Mouse (Mus musculus) intestine, embryonic 15.5 days (tissue): ENCODE measurements around the gene Ndnf. TPM values are rescaled to one million over a fixed set of nuclear protein-coding genes. Genes with fewer than 3 reads are reported as not detected.

Source experiments
- ATAC-seq: fragments of 200-750 bp; cut with Nextera tagmentation; 2 replicates; pipeline ENCODE4 v1.8.0; 2017; ENCODE audit warnings: moderate TSS enrichment, moderate library complexity
- H3K27ac ChIP-seq: fragments of 300-500 bp; sonication (generic); 2 replicates; pipeline ENCODE4 v1.5.1; 2015; ENCODE audit warnings: mild to moderate bottlenecking, inconsistent platforms
- H3K27me3 ChIP-seq: fragments of 300-500 bp; sonication (generic); replicated peaks from 2 replicates; pipeline ENCODE4 v1.6.1; 2015; ENCODE audit warnings: inconsistent platforms
- H3K36me3 ChIP-seq: fragments of 300-500 bp; sonication (generic); 2 replicates; pipeline ENCODE4 v1.6.1; 2015; ENCODE audit warnings: inconsistent platforms
- H3K4me1 ChIP-seq: fragments of 300-500 bp; sonication (generic); replicated peaks from 2 replicates; pipeline ENCODE4 v1.6.1; 2015; ENCODE audit warnings: inconsistent platforms
- H3K4me2 ChIP-seq: fragments of 300-500 bp; sonication (generic); replicated peaks from 2 replicates; pipeline ENCODE4 v1.6.1; 2015; ENCODE audit warnings: mild to moderate bottlenecking, inconsistent platforms
- H3K4me3 ChIP-seq: fragments of 300-500 bp; sonication (generic); replicated peaks from 2 replicates; pipeline ENCODE4 v1.5.1; 2015; ENCODE audit warnings: inconsistent platforms
- H3K9ac ChIP-seq: fragments of 300-500 bp; sonication (generic); 2 replicates; pipeline ENCODE4 v1.6.1; 2015; ENCODE audit warnings: inconsistent platforms
- H3K9me3 ChIP-seq: fragments of 300-500 bp; sonication (generic); 2 replicates; pipeline ENCODE4 v1.6.1; 2016; ENCODE audit warnings: inconsistent platforms
- WGBS: fragments of 180-500 bp; shearing (Covaris S2); methylation state at CpG from one replicate; pipeline ENCODE4 v1.1.7; 2015; 5-methylcytosine and 5-hydroxymethylcytosine counted together
- polyA plus RNA-seq: library from polyadenylated mRNA; unstranded; fragments of >200 nt; fragmentation: Nextera tagmentation; extraction: Ambion mirVana; gene quantifications from 2 replicates; pipeline ENCODE4 v1.2.1, GENCODE M21; 2015

The Ndnf gene
- polyA plus RNA-seq: 1.5 and 1.7 TPM in 2 replicates

- peak within 1 kb of the TSS; percentile 89 for H3K4me2 ChIP-seq
- H3K4me1 ChIP-seq: peaks cover 9% of the 10 kb centered on the region; the same call in 1 of the 2 replicates
- peak within 1 kb of the TSS; percentile 43 for H3K9ac ChIP-seq
- peak within 1 kb of the TSS; percentile 49 for H3K4me3 ChIP-seq
- H3K27ac ChIP-seq: no peak within 1 kb of the TSS
- H3K27me3 ChIP-seq: peaks cover 13% of the 10 kb centered on the region
- no peaks in the 10 kb centered on the region for H3K36me3 ChIP-seq
- no peaks in the 10 kb centered on the region for H3K9me3 ChIP-seq
- WGBS: under 1% methylated on average over 37 of the region's 45 CpGs
- peak; percentile 91 for ATAC-seq
These were observed at the start of gene Ndnf for GRCm38 (mm10) chr6:65671451-65671850. TSS of gene Ndnf (plus strand) at chr6:65671590.

GRCm38 (mm10) chr6:65623016-65623715 is 48.2 kb upstream of the Ndnf start:
- Histone ChIP-seq H3K4me3 (no peak overlapping the region), H3K36me3 (no peaks in the 10 kb centered on the region), H3K9ac (no peak overlapping the region), H3K9me3 (no peaks in the 10 kb centered on the region), H3K4me2 (no peak overlapping the region), H3K4me1 (no peaks in the 10 kb centered on the region), H3K27ac (no peak overlapping the region), H3K27me3 (no peaks in the 10 kb centered on the region)
- WGBS: 73% methylated on average over 3 of the region's 3 CpGs
- ATAC-seq: no peak

- Histone ChIP-seq H3K27me3 (no peaks in the 10 kb centered on the region), H3K36me3 (no peaks in the 10 kb centered on the region), H3K4me3 (no peak overlapping the region), H3K27ac (no peak overlapping the region), H3K9me3 (no peaks in the 10 kb centered on the region), H3K4me1 (no peaks in the 10 kb centered on the region), H3K9ac (no peak overlapping the region), H3K4me2 (no peak overlapping the region)
- WGBS: 69% methylated on average over 2 of the region's 2 CpGs
- peak; percentile 78 for ATAC-seq
These were observed 40.8 kb upstream of the Ndnf start for GRCm38 (mm10) chr6:65630578-65630977.

- 62% methylated on average over 5 of the region's 5 CpGs for WGBS
- no peaks in the 10 kb centered on the region for H3K9me3 ChIP-seq
- H3K27me3 ChIP-seq: no peaks in the 10 kb centered on the region
- H3K36me3 ChIP-seq: no peaks in the 10 kb centered on the region
- no peak overlapping the region for H3K9ac ChIP-seq
- no peak overlapping the region for H3K4me3 ChIP-seq
- no peak for ATAC-seq
- H3K27ac ChIP-seq: no peak overlapping the region
- no peak overlapping the region for H3K4me2 ChIP-seq
- no peaks in the 10 kb centered on the region for H3K4me1 ChIP-seq
These were observed 39.2 kb upstream of the Ndnf start for GRCm38 (mm10) chr6:65632184-65632583.

- no peaks in the 10 kb centered on the region for H3K9me3 ChIP-seq
These were observed 29.0 kb upstream of the Ndnf start for GRCm38 (mm10) chr6:65642431-65642830.

GRCm38 (mm10) chr6:65644110-65644509 is 27.3 kb upstream of the Ndnf start:
- ATAC-seq: no peak
- whole genome bisulfite sequencing: 74% methylated on average over 4 of the region's 4 CpGs

More at GRCm38 (mm10) chr6:65642431-65642830, 29.0 kb upstream of the Ndnf start:
- H3K36me3 ChIP-seq: no peaks in the 10 kb centered on the region
- no peak overlapping the region for H3K9ac ChIP-seq
- no peak for ATAC-seq
- no peak overlapping the region for H3K4me3 ChIP-seq
- no peak overlapping the region for H3K27ac ChIP-seq
- no peaks in the 10 kb centered on the region for H3K4me1 ChIP-seq
- no peaks in the 10 kb centered on the region for H3K27me3 ChIP-seq
- no peak overlapping the region for H3K4me2 ChIP-seq

GRCm38 (mm10) chr6:65646408-65646807 is 25.0 kb upstream of the Ndnf start:
- H3K4me2 ChIP-seq: no peak overlapping the region
- H3K9me3 ChIP-seq: no peaks in the 10 kb centered on the region
- H3K9ac ChIP-seq: no peak overlapping the region
- no peak for ATAC-seq
- H3K36me3 ChIP-seq: no peaks in the 10 kb centered on the region
- H3K27me3 ChIP-seq: no peaks in the 10 kb centered on the region
- no peak overlapping the region for H3K27ac ChIP-seq
- no peak overlapping the region for H3K4me3 ChIP-seq
- H3K4me1 ChIP-seq: no peaks in the 10 kb centered on the region
- WGBS: 77% methylated on average over 3 of the region's 3 CpGs

More at GRCm38 (mm10) chr6:65644110-65644509, 27.3 kb upstream of the Ndnf start:
- H3K4me1 ChIP-seq: no peaks in the 10 kb centered on the region
- H3K36me3 ChIP-seq: no peaks in the 10 kb centered on the region
- no peaks in the 10 kb centered on the region for H3K9me3 ChIP-seq
- no peak overlapping the region for H3K4me2 ChIP-seq
- H3K27me3 ChIP-seq: no peaks in the 10 kb centered on the region
- no peak overlapping the region for H3K4me3 ChIP-seq
- H3K27ac ChIP-seq: no peak overlapping the region
- no peak overlapping the region for H3K9ac ChIP-seq

GRCm38 (mm10) chr6:65647731-65648130 is 23.7 kb upstream of the Ndnf start:
- Histone ChIP-seq H3K9me3 (no peaks in the 10 kb centered on the region), H3K36me3 (no peaks in the 10 kb centered on the region), H3K27me3 (no peaks in the 10 kb centered on the region), H3K27ac (no peak overlapping the region), H3K9ac (no peak overlapping the region), H3K4me3 (no peak overlapping the region), H3K4me2 (no peak overlapping the region), H3K4me1 (no peaks in the 10 kb centered on the region)
- 85% methylated on average over 6 of the region's 6 CpGs for WGBS
- ATAC-seq: no peak

- no peak for ATAC-seq
- no peaks in the 10 kb centered on the region for H3K4me1 ChIP-seq
- no peaks in the 10 kb centered on the region for H3K27me3 ChIP-seq
- 28% methylated on average over 4 of the region's 4 CpGs for WGBS
- H3K36me3 ChIP-seq: no peaks in the 10 kb centered on the region
- no peak overlapping the region for H3K4me3 ChIP-seq
- no peak overlapping the region for H3K4me2 ChIP-seq
- no peak overlapping the region for H3K9ac ChIP-seq
- H3K9me3 ChIP-seq: no peaks in the 10 kb centered on the region
- H3K27ac ChIP-seq: no peak overlapping the region
These were observed 20.0 kb upstream of the Ndnf start for GRCm38 (mm10) chr6:65651376-65651775.

- Histone ChIP-seq H3K9me3 (no peaks in the 10 kb centered on the region), H3K27me3 (no peaks in the 10 kb centered on the region), H3K27ac (no peak overlapping the region), H3K4me1 (no peaks in the 10 kb centered on the region), H3K4me3 (no peak overlapping the region), H3K9ac (no peak overlapping the region), H3K4me2 (no peak overlapping the region), H3K36me3 (no peaks in the 10 kb centered on the region)
- 63% methylated on average over 4 of the region's 4 CpGs for WGBS
- ATAC-seq: no peak
These were observed 10.1 kb upstream of the Ndnf start for GRCm38 (mm10) chr6:65661272-65661671.

- WGBS: 64% methylated on average over 2 of the region's 2 CpGs
- Histone ChIP-seq H3K9me3 (no peaks in the 10 kb centered on the region), H3K27me3 (no peaks in the 10 kb centered on the region), H3K4me1 (no peaks in the 10 kb centered on the region), H3K4me2 (no peak overlapping the region), H3K9ac (no peak overlapping the region), H3K27ac (no peak overlapping the region), H3K4me3 (no peak overlapping the region), H3K36me3 (no peaks in the 10 kb centered on the region)
- no peak for ATAC-seq
These were observed 9.3 kb upstream of the Ndnf start for GRCm38 (mm10) chr6:65662050-65662449.

GRCm38 (mm10) chr6:65663990-65664389 is 7.4 kb upstream of the Ndnf start:
- H3K4me3 ChIP-seq: no peak overlapping the region
- no peak overlapping the region for H3K9ac ChIP-seq
- 58% methylated on average over 6 of the region's 6 CpGs for WGBS
- H3K4me2 ChIP-seq: no peak overlapping the region
- H3K27ac ChIP-seq: no peak overlapping the region
- no peaks in the 10 kb centered on the region for H3K4me1 ChIP-seq
- H3K27me3 ChIP-seq: no peaks in the 10 kb centered on the region
- no peaks in the 10 kb centered on the region for H3K36me3 ChIP-seq
- no peak for ATAC-seq
- no peaks in the 10 kb centered on the region for H3K9me3 ChIP-seq

- H3K9me3 ChIP-seq: no peaks in the 10 kb centered on the region
- no peaks in the 10 kb centered on the region for H3K4me1 ChIP-seq
- H3K4me3 ChIP-seq: no peak overlapping the region
- no peaks in the 10 kb centered on the region; the same call in 1 of the 2 replicates for H3K27me3 ChIP-seq
- no peak overlapping the region for H3K4me2 ChIP-seq
- no peak overlapping the region for H3K9ac ChIP-seq
- no peak for ATAC-seq
- WGBS: 90% methylated on average over 3 of the region's 3 CpGs
- H3K27ac ChIP-seq: no peak overlapping the region
- H3K36me3 ChIP-seq: no peaks in the 10 kb centered on the region
These were observed 5.1 kb upstream of the Ndnf start for GRCm38 (mm10) chr6:65666295-65666694.
